8 mouse cellular contexts compared by ENCODE assay signal in genomic region chr5:37162871-37163781, GRCm38 (mm10).
DNase-seq lines count a peak whose midpoint lies in the region; ATAC-seq and TF ChIP-seq lines count a peak whose summit lies in the region.

No protein-coding gene starts in this region.

- peak overlapping the region; percentile 48 for H3K4me3 ChIP-seq in forebrain, embryonic 13.5 days
- peak overlapping the region; percentile 44 for H3K4me3 ChIP-seq in hindbrain, postnatal 0 days (ENCODE audit: low read length)
- peak overlapping the region; percentile 48 for H3K4me3 ChIP-seq in midbrain, embryonic 12.5 days

- TF ChIP-seq CTCF in hindbrain, postnatal 0 days (IDR thresholded peaks at IDR 0.05; ENCODE audit: low read depth) = peak; percentile 81

- H3K27ac ChIP-seq in forebrain, embryonic 13.5 days = no peak overlapping the region
- H3K27ac ChIP-seq in hindbrain, postnatal 0 days = peak overlapping the region; percentile 74
- H3K27ac ChIP-seq in midbrain, embryonic 12.5 days (replicated peaks) = no peak overlapping the region; the same call in 1 of the 2 replicates

- WGBS in forebrain, embryonic 13.5 days = 5% methylated on average over 70 of the region's 75 CpGs
- WGBS in hindbrain, postnatal 0 days = 5% methylated on average over 75 of the region's 75 CpGs
- WGBS in midbrain, embryonic 12.5 days = 10% methylated on average over 54 of the region's 75 CpGs

- peaks cover 5% of the 10 kb centered on the region for H3K4me1 ChIP-seq in forebrain, embryonic 13.5 days
- H3K4me1 ChIP-seq in hindbrain, postnatal 0 days (ENCODE audit: insufficient read depth, low read length) = no peaks in the 10 kb centered on the region
- peaks cover 11% of the 10 kb centered on the region for H3K4me1 ChIP-seq in midbrain, embryonic 12.5 days

- ATAC-seq in CD4-positive, CD25-positive, alpha-beta regulatory T cell, adult 4 months = no peak
- peak; percentile 94 for ATAC-seq in forebrain, embryonic 13.5 days
- peak; percentile 91 for ATAC-seq in hindbrain, postnatal 0 days
- ATAC-seq in midbrain, embryonic 12.5 days (ENCODE audit: low FRiP score, low read depth) = peak; percentile 89

- DNase-seq in CD4-positive, CD25-positive, alpha-beta regulatory T cell, adult 2 months (ENCODE audit: low read depth, low spot score) = peak; percentile 64
- peak; percentile 25 for DNase-seq in c-Kit-positive CD71-negative TER-119-negative erythroid progenitor cells, embryonic 14.5 days (ENCODE audit: low read depth)
- DNase-seq in hindbrain, postnatal 0 days (ENCODE audit: low spot score) = peak; percentile 92
- peak; percentile 87 to 90 for DNase-seq in left cerebral cortex, postnatal 25 days (ENCODE audit: low spot score in 2 of 2)
- DNase-seq in spleen, postnatal 4 days (ENCODE audit: low spot score in 2 of 2) = peak; percentile 31 to 73

- H3K9me3 ChIP-seq in forebrain, embryonic 13.5 days (replicated peaks) = no peaks in the 10 kb centered on the region
- H3K9me3 ChIP-seq in hindbrain, postnatal 0 days (ENCODE audit: low read length) = no peaks in the 10 kb centered on the region
- no peaks in the 10 kb centered on the region for H3K9me3 ChIP-seq in midbrain, embryonic 12.5 days

- peak overlapping the region; percentile 79 for H3K4me2 ChIP-seq in forebrain, embryonic 13.5 days
- H3K4me2 ChIP-seq in hindbrain, postnatal 0 days (ENCODE audit: low read depth, low read length) = peak overlapping the region; percentile 64
- H3K4me2 ChIP-seq in midbrain, embryonic 12.5 days (replicated peaks) = peak overlapping the region; percentile 74

- peak overlapping the region; percentile 70 for H3K9ac ChIP-seq in forebrain, embryonic 13.5 days
- peak overlapping the region; percentile 55 for H3K9ac ChIP-seq in hindbrain, postnatal 0 days (replicated peaks; ENCODE audit: low read length)
- H3K9ac ChIP-seq in midbrain, embryonic 12.5 days (replicated peaks) = peak overlapping the region; percentile 55

- H3K36me3 ChIP-seq in forebrain, embryonic 13.5 days (ENCODE audit: poor library complexity, severe bottlenecking) = no peaks in the 10 kb centered on the region
- H3K36me3 ChIP-seq in hindbrain, postnatal 0 days (ENCODE audit: insufficient read depth, low read length) = no peaks in the 10 kb centered on the region
- no peaks in the 10 kb centered on the region for H3K36me3 ChIP-seq in midbrain, embryonic 12.5 days

- intact Hi-C loops in left cerebral cortex, postnatal 25 days (cut with DNase I) = loop anchor here (5.0 kb wide), 1 partner anchor 124 kb away; no protein-coding TSS in a partner anchor

- peaks cover 65% of the 10 kb centered on the region for H3K27me3 ChIP-seq in forebrain, embryonic 13.5 days
- H3K27me3 ChIP-seq in hindbrain, postnatal 0 days (ENCODE audit: insufficient read depth, low read length) = no peaks in the 10 kb centered on the region
- H3K27me3 ChIP-seq in midbrain, embryonic 12.5 days = peaks cover 67% of the 10 kb centered on the region

Comparison
In these comparisons a context has a peak if more than half of its experiments do, and no peak if none do; other contexts are left out.
1. DNase-seq: peak in every context shown above with its lines; median percentile 92 in hindbrain, postnatal 0 days; 88 in left cerebral cortex, postnatal 25 days; 64 in CD4-positive, CD25-positive, alpha-beta regulatory T cell, adult 2 months; 52 in spleen, postnatal 4 days; 25 in c-Kit-positive CD71-negative TER-119-negative erythroid progenitor cells, embryonic 14.5 days.